15 mouse cellular contexts compared by ENCODE assay signal in the genomic region with DNA sequence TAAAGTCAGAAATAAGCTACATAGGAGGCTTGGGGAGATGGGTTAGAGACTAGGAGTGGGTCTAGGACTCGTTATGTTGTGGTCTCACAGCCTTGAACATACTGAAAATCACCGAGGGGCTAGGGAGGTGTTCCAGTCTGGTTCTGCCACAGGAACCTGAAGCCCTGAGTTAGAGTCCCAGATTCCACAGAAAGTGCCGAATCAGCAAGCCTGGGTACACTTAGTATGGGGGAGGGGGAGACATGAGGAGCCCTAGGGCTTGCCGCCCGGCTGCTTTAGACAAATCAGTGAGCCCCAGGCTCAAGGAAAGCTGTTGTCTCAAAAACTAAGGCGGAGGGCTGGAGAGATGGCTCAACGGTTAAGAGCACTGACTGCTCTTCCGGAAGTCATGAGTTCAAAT.
"Had no signal": no experiment of that assay in that cellular context is flagged by ENCODE, and none has a peak within 500 bp of the region (broad histone marks: within the 10 kb centered on the region; RNA-seq: fewer than 3 reads in every experiment).

No protein-coding gene starts in this region.

- H3K27me3 ChIP-seq: neural tube, embryonic 13.5 days; neural tube, embryonic 15.5 days; stomach, embryonic 15.5 days had no signal

- H3K4me3 ChIP-seq: neural tube, embryonic 13.5 days; neural tube, embryonic 15.5 days; stomach, embryonic 15.5 days had no signal

- H3K36me3 ChIP-seq: neural tube, embryonic 13.5 days; neural tube, embryonic 15.5 days; stomach, embryonic 15.5 days had no signal

- H3K9ac ChIP-seq: neural tube, embryonic 13.5 days; neural tube, embryonic 15.5 days; stomach, embryonic 15.5 days had no signal

- H3K27ac ChIP-seq: neural tube, embryonic 13.5 days; neural tube, embryonic 15.5 days; stomach, postnatal 0 days had no signal

- H3K9me3 ChIP-seq: neural tube, embryonic 13.5 days; neural tube, embryonic 15.5 days; stomach, embryonic 15.5 days had no signal

- DNase-seq: right cerebral cortex, adult 18-20 months; right cerebral cortex, postnatal 14 days; right cerebral cortex, postnatal 25 days; right cerebral cortex, postnatal 4 days; spleen, adult 18-20 months; thymus, adult 18-20 months; thymus, adult 2 months; thymus, postnatal 14 days; thymus, postnatal 25 days; thymus, postnatal 36 days; thymus, postnatal 4 days had no signal

- H3K4me2 ChIP-seq: neural tube, embryonic 13.5 days; neural tube, embryonic 15.5 days; stomach, embryonic 15.5 days had no signal
